ENCODE assay signal across 7 mouse cellular contexts in the genomic region with DNA sequence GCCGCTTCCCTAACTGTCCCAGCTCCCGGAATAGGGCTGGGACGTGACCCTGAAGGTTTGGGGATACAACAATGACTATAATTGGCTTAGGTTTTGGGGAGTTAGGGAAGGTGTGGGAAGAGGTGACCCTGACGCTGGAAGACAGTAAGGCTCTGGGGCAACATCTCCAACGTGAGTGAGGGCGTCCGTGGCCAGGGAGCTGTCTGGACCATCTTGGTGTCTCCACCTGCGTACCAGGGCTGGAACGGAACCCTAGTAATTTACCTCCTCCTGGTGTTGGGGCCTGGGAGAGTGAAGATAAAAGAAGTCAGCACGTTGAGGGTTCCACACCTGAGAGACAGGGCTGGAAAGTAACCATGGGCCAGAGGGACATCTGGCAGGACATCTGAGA. TPM values are rescaled to one million over a fixed set of nuclear protein-coding genes. Genes with fewer than 3 reads are reported as not detected.
DNase-seq lines count a peak whose midpoint lies in the region; ATAC-seq lines count a peak whose summit lies in the region.

No protein-coding gene starts in this region.

- peak overlapping the region; percentile 97 for H3K9ac ChIP-seq in lung, embryonic 16.5 days (ENCODE audit: low read length)
- H3K9ac ChIP-seq in neural tube, embryonic 15.5 days (replicated peaks) = peak overlapping the region; percentile 85

- H3K27me3 ChIP-seq in lung, embryonic 16.5 days (ENCODE audit: control insufficient read depth, insufficient read depth, low read depth, low read length) = no peaks in the 10 kb centered on the region
- H3K27me3 ChIP-seq in limb, embryonic 10.5 days (ENCODE audit: low read depth, poor library complexity, severe bottlenecking) = no peaks in the 10 kb centered on the region
- H3K27me3 ChIP-seq in neural tube, embryonic 15.5 days (replicated peaks) = no peaks in the 10 kb centered on the region

- no peaks in the 10 kb centered on the region for H3K9me3 ChIP-seq in lung, embryonic 16.5 days (ENCODE audit: control insufficient read depth, low read length)
- no peaks in the 10 kb centered on the region for H3K9me3 ChIP-seq in limb, embryonic 10.5 days (replicated peaks)
- H3K9me3 ChIP-seq in neural tube, embryonic 15.5 days (replicated peaks) = no peaks in the 10 kb centered on the region

- peak overlapping the region; percentile 84 for H3K4me3 ChIP-seq in lung, embryonic 16.5 days (ENCODE audit: low read length)
- peak overlapping the region; percentile 86 for H3K4me3 ChIP-seq in limb, embryonic 10.5 days
- H3K4me3 ChIP-seq in neural tube, embryonic 15.5 days (replicated peaks) = peak overlapping the region; percentile 72

- 3% methylated on average over 10 of the region's 10 CpGs for WGBS in lung, embryonic 16.5 days
- 5% methylated on average over 10 of the region's 10 CpGs for WGBS in limb, embryonic 10.5 days
- WGBS in neural tube, embryonic 15.5 days = 7% methylated on average over 10 of the region's 10 CpGs

- ATAC-seq in lung, embryonic 16.5 days (ENCODE audit: low read depth) = no peak
- peak; percentile 15 for ATAC-seq in erythroid progenitor cell, adult 5-6 weeks (replicated peaks; ENCODE audit: low FRiP score, poor library complexity, severe bottlenecking)
- ATAC-seq in neural tube, embryonic 15.5 days (ENCODE audit: low FRiP score) = no peak

- DNase-seq in lung, postnatal 36 days = no peak
- DNase-seq in limb, embryonic 10.5 days (ENCODE audit: low spot score) = no peak
- no peak for DNase-seq in urinary bladder, postnatal 10 days (ENCODE audit: low spot score)
- DNase-seq in ovary, postnatal 36 days (ENCODE audit: low spot score) = no peak

- peak overlapping the region; percentile 94 for H3K4me2 ChIP-seq in lung, embryonic 16.5 days (ENCODE audit: low read depth, low read length)
- peak overlapping the region; percentile 85 for H3K4me2 ChIP-seq in neural tube, embryonic 15.5 days

- H3K27ac ChIP-seq in lung, embryonic 16.5 days (ENCODE audit: low read length) = peak overlapping the region; percentile 87
- H3K27ac ChIP-seq in limb, embryonic 10.5 days = peak overlapping the region; percentile 95
- H3K27ac ChIP-seq in neural tube, embryonic 15.5 days (replicated peaks) = peak overlapping the region; percentile 90

- H3K36me3 ChIP-seq in lung, embryonic 16.5 days (ENCODE audit: control insufficient read depth, insufficient read depth, low read length) = peaks cover 12% of the 10 kb centered on the region
- H3K36me3 ChIP-seq in limb, embryonic 10.5 days = peaks cover 40% of the 10 kb centered on the region
- peaks cover 12% of the 10 kb centered on the region for H3K36me3 ChIP-seq in neural tube, embryonic 15.5 days

- peaks cover 32% of the 10 kb centered on the region for H3K4me1 ChIP-seq in lung, embryonic 16.5 days (replicated peaks; ENCODE audit: control insufficient read depth, insufficient read depth, low read length)
- peaks cover 45% of the 10 kb centered on the region for H3K4me1 ChIP-seq in limb, embryonic 10.5 days
- peaks cover 53% of the 10 kb centered on the region for H3K4me1 ChIP-seq in neural tube, embryonic 15.5 days

RNA-seq across cellular contexts. Expression of gene Bsg, which starts 0.7 kb away (rescaled TPM):
- 1,174 and 1,330 TPM in 2 replicates for polyA plus RNA-seq in lung, embryonic 16.5 days (2015; fragmentation: Nextera tagmentation; extraction: Ambion mirVana)
- 1,896 and 2,324 TPM in 2 replicates for total RNA-seq in erythroid progenitor cell, adult 5-6 weeks (2015; ENCODE audit: low replicate concordance)
- total RNA-seq in erythroid progenitor cell, adult 5-6 weeks (2017; ENCODE audit: low replicate concordance) = 1,328 and 1,345 TPM in 2 replicates
- 642 and 664 TPM in 2 replicates for polyA plus RNA-seq in limb, embryonic 10.5 days (2016; fragmentation: Nextera tagmentation; extraction: Ambion mirVana)
- polyA plus RNA-seq in neural tube, embryonic 15.5 days (2015; fragmentation: Nextera tagmentation; extraction: Ambion mirVana) = 958 and 1,001 TPM in 2 replicates

RNA-seq across cellular contexts. Expression of gene Hcn2, which starts 11.5 kb away (rescaled TPM):
- polyA plus RNA-seq in lung, embryonic 16.5 days (2015; fragmentation: Nextera tagmentation; extraction: Ambion mirVana) = not detected in 2 replicates
- total RNA-seq in erythroid progenitor cell, adult 5-6 weeks (2015; ENCODE audit: low replicate concordance) = not detected in 2 replicates
- not detected in 2 replicates for total RNA-seq in erythroid progenitor cell, adult 5-6 weeks (2017; ENCODE audit: low replicate concordance)
- 0.04 TPM in 1 of 2 replicates, not detected in the other for polyA plus RNA-seq in limb, embryonic 10.5 days (2016; fragmentation: Nextera tagmentation; extraction: Ambion mirVana)
- 2.0 and 3.0 TPM in 2 replicates for polyA plus RNA-seq in neural tube, embryonic 15.5 days (2015; fragmentation: Nextera tagmentation; extraction: Ambion mirVana)

RNA-seq across cellular contexts. Expression of gene Gzmm, which starts 16.1 kb away (rescaled TPM):
- polyA plus RNA-seq in lung, embryonic 16.5 days (2015; fragmentation: Nextera tagmentation; extraction: Ambion mirVana) = 0.62 and 0.98 TPM in 2 replicates
- total RNA-seq in erythroid progenitor cell, adult 5-6 weeks (2015; ENCODE audit: low replicate concordance) = not detected in 2 replicates
- not detected in 2 replicates for total RNA-seq in erythroid progenitor cell, adult 5-6 weeks (2017; ENCODE audit: low replicate concordance)
- polyA plus RNA-seq in limb, embryonic 10.5 days (2016; fragmentation: Nextera tagmentation; extraction: Ambion mirVana) = 0.76 and 0.94 TPM in 2 replicates
- polyA plus RNA-seq in neural tube, embryonic 15.5 days (2015; fragmentation: Nextera tagmentation; extraction: Ambion mirVana) = 1.1 TPM in 2 replicates

RNA-seq across cellular contexts. Expression of gene Cdc34, which starts 23.0 kb away (rescaled TPM):
- 64.0 and 68.9 TPM in 2 replicates for polyA plus RNA-seq in lung, embryonic 16.5 days (2015; fragmentation: Nextera tagmentation; extraction: Ambion mirVana)
- total RNA-seq in erythroid progenitor cell, adult 5-6 weeks (2015; ENCODE audit: low replicate concordance) = 42.2 and 66.7 TPM in 2 replicates
- total RNA-seq in erythroid progenitor cell, adult 5-6 weeks (2017; ENCODE audit: low replicate concordance) = 82.7 and 87.2 TPM in 2 replicates
- polyA plus RNA-seq in limb, embryonic 10.5 days (2016; fragmentation: Nextera tagmentation; extraction: Ambion mirVana) = 209 and 259 TPM in 2 replicates
- polyA plus RNA-seq in neural tube, embryonic 15.5 days (2015; fragmentation: Nextera tagmentation; extraction: Ambion mirVana) = 83.0 and 83.4 TPM in 2 replicates

RNA-seq across cellular contexts. Expression of gene Tpgs1, which starts 35.8 kb away (rescaled TPM):
- 57.5 and 58.3 TPM in 2 replicates for polyA plus RNA-seq in lung, embryonic 16.5 days (2015; fragmentation: Nextera tagmentation; extraction: Ambion mirVana)
- total RNA-seq in erythroid progenitor cell, adult 5-6 weeks (2015; ENCODE audit: low replicate concordance) = 12.2 and 15.9 TPM in 2 replicates
- total RNA-seq in erythroid progenitor cell, adult 5-6 weeks (2017; ENCODE audit: low replicate concordance) = 1.9 and 8.3 TPM in 2 replicates
- polyA plus RNA-seq in limb, embryonic 10.5 days (2016; fragmentation: Nextera tagmentation; extraction: Ambion mirVana) = 68.0 and 73.0 TPM in 2 replicates
- polyA plus RNA-seq in neural tube, embryonic 15.5 days (2015; fragmentation: Nextera tagmentation; extraction: Ambion mirVana) = 109 and 115 TPM in 2 replicates
